Mouse (Mus musculus) lung, adult 2 months (tissue): ENCODE results near the gene Rftn1.

Experiments
- CTCF ChIP-seq: fragments of 200-500 bp; IDR thresholded peaks from 2 replicates; pipeline ENCODE4 v1.5.1; 2011; ENCODE audit warnings: mild to moderate bottlenecking, low read length, control low read depth; ENCODE audit not compliant: insufficient read depth
- POLR2A ChIP-seq: fragments of 200-500 bp; IDR thresholded peaks from 2 replicates; pipeline ENCODE4 v1.6.1; 2011; ENCODE audit warnings: low read depth, mild to moderate bottlenecking, control low read depth, low read length, borderline replicate concordance; ENCODE audit errors: extremely low read depth

DNA sequence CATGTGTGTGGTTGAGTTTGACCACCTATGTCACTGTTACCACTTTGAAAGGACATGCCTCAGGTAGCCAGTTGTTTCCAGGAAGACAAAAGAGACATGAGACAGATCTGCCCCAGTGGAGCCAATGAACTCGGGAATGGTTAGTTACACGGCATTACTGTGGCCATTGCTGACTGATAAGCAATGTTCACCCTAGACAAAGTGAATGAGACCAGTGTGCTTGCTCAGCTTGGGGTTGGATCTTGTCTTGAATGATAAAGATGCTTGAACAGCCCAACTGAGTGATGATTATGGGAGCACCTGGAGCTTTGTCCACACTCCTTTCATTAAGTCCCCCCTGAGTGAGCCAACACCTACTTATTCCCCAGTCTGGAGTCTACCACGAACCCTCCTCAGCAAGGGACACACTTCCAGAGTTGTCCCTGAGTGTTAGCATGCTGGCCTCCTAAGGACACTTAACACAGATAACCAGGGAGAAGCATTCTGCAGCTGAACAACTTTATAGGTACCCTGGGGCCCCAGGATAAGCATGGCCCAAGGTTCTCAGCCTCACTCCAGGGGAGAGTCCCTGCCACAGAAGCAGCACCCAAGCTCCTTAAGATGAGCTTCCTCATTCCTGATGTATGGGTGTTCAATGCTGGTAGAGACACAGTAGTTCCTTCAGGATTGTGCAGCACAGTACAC, 149.6 kb downstream of the Rftn1 start:
- TF ChIP-seq CTCF (no peak), POLR2A (no peak)
